Mouse (Mus musculus): ENCODE results near the gene Bpifb1. TPM values are rescaled to one million over a fixed set of nuclear protein-coding genes. Genes with fewer than 3 reads are reported as not detected.

Gene Bpifb1
- polyA plus RNA-seq, 1 experiment from 2014 or later: 0.31 TPM

- H3K9ac ChIP-seq (replicated peaks): no peak overlapping the region
Measured at GRCm38 (mm10) chr2:154185748-154186147, 4.9 kb upstream of the Bpifb1 start.

GRCm38 (mm10) chr2:154187468-154187867, 3.1 kb upstream of the Bpifb1 start:
- Histone ChIP-seq H3K27ac (replicated peaks) (no peak overlapping the region), H3K27me3 (no peaks in the 10 kb centered on the region), H3K9ac (replicated peaks) (no peak overlapping the region), H3K4me1 (no peaks in the 10 kb centered on the region), H3K4me3 (no peak overlapping the region), H3K9me3 (no peaks in the 10 kb centered on the region), H3K36me3 (no peaks in the 10 kb centered on the region), H3K4me2 (replicated peaks) (no peak overlapping the region)
- 45% methylated on average over 5 of the region's 5 CpGs for WGBS
- no peak for ATAC-seq (replicated peaks)

More at GRCm38 (mm10) chr2:154185748-154186147, 4.9 kb upstream of the Bpifb1 start:
- Histone ChIP-seq H3K36me3 (no peaks in the 10 kb centered on the region), H3K27me3 (no peaks in the 10 kb centered on the region), H3K27ac (replicated peaks) (no peak overlapping the region), H3K4me2 (replicated peaks) (no peak overlapping the region), H3K9me3 (no peaks in the 10 kb centered on the region), H3K4me3 (no peak overlapping the region), H3K4me1 (no peaks in the 10 kb centered on the region)
- ATAC-seq (replicated peaks): no peak
- 89% methylated on average over 3 of the region's 3 CpGs for WGBS

GRCm38 (mm10) chr2:154189877-154190434, 662 bp upstream of the Bpifb1 start:
- no peaks in the 10 kb centered on the region for H3K9me3 ChIP-seq
- no peaks in the 10 kb centered on the region for H3K4me1 ChIP-seq
- H3K27ac ChIP-seq (replicated peaks): no peak overlapping the region
- no peak for ATAC-seq (replicated peaks)
- 85% methylated on average over 7 of the region's 7 CpGs for WGBS
- no peak overlapping the region for H3K4me3 ChIP-seq
- H3K27me3 ChIP-seq: no peaks in the 10 kb centered on the region
- no peak overlapping the region for H3K4me2 ChIP-seq (replicated peaks)
- no peak overlapping the region for H3K9ac ChIP-seq (replicated peaks)
- H3K36me3 ChIP-seq: no peaks in the 10 kb centered on the region

- no peak overlapping the region for H3K9ac ChIP-seq (replicated peaks)
- H3K27ac ChIP-seq (replicated peaks): no peak overlapping the region
- H3K4me2 ChIP-seq (replicated peaks): no peak overlapping the region
- H3K36me3 ChIP-seq: no peaks in the 10 kb centered on the region
- H3K4me3 ChIP-seq: no peak overlapping the region
- 78% methylated on average over 2 of the region's 2 CpGs for WGBS
- H3K4me1 ChIP-seq: no peaks in the 10 kb centered on the region
- no peaks in the 10 kb centered on the region for H3K9me3 ChIP-seq
- no peak for ATAC-seq (replicated peaks)
- no peaks in the 10 kb centered on the region for H3K27me3 ChIP-seq
Measured at GRCm38 (mm10) chr2:154192141-154192540, 1.5 kb downstream of the Bpifb1 start.

- no peaks in the 10 kb centered on the region for H3K36me3 ChIP-seq
- H3K27ac ChIP-seq (replicated peaks): no peak overlapping the region
- H3K4me3 ChIP-seq: no peak overlapping the region
- no peaks in the 10 kb centered on the region for H3K4me1 ChIP-seq
- no peak overlapping the region for H3K9ac ChIP-seq (replicated peaks)
- H3K27me3 ChIP-seq: no peaks in the 10 kb centered on the region
- WGBS: 89% methylated on average over 4 of the region's 4 CpGs
- ATAC-seq (replicated peaks): no peak
- no peaks in the 10 kb centered on the region for H3K9me3 ChIP-seq
- no peak overlapping the region for H3K4me2 ChIP-seq (replicated peaks)
Measured at GRCm38 (mm10) chr2:154193071-154193470, 2.5 kb downstream of the Bpifb1 start.

- no peak overlapping the region for H3K4me2 ChIP-seq (replicated peaks)
- no peaks in the 10 kb centered on the region for H3K36me3 ChIP-seq
- H3K9ac ChIP-seq (replicated peaks): no peak overlapping the region
- WGBS: 57% methylated on average over 5 of the region's 5 CpGs
- no peak for ATAC-seq (replicated peaks)
- no peaks in the 10 kb centered on the region for H3K4me1 ChIP-seq
- H3K4me3 ChIP-seq: no peak overlapping the region
- no peaks in the 10 kb centered on the region for H3K9me3 ChIP-seq
- H3K27me3 ChIP-seq: no peaks in the 10 kb centered on the region
- H3K27ac ChIP-seq (replicated peaks): no peak overlapping the region
Measured at GRCm38 (mm10) chr2:154193994-154194504, 3.4 kb downstream of the Bpifb1 start.

- H3K27ac ChIP-seq (replicated peaks): no peak overlapping the region
- H3K27me3 ChIP-seq: no peaks in the 10 kb centered on the region
- no peaks in the 10 kb centered on the region for H3K4me1 ChIP-seq
- WGBS: 93% methylated on average over 9 of the region's 9 CpGs
- H3K9me3 ChIP-seq: no peaks in the 10 kb centered on the region
- H3K4me3 ChIP-seq: no peak overlapping the region
- no peak overlapping the region for H3K9ac ChIP-seq (replicated peaks)
- ATAC-seq (replicated peaks): no peak
- no peaks in the 10 kb centered on the region for H3K36me3 ChIP-seq
- H3K4me2 ChIP-seq (replicated peaks): no peak overlapping the region
Measured at GRCm38 (mm10) chr2:154197036-154197435, 6.4 kb downstream of the Bpifb1 start.

- H3K4me2 ChIP-seq (replicated peaks): no peak overlapping the region
- 89% methylated on average over 4 of the region's 4 CpGs for WGBS
- no peaks in the 10 kb centered on the region for H3K9me3 ChIP-seq
- H3K27ac ChIP-seq (replicated peaks): no peak overlapping the region
- no peak overlapping the region for H3K4me3 ChIP-seq
- no peaks in the 10 kb centered on the region for H3K36me3 ChIP-seq
- H3K4me1 ChIP-seq: no peaks in the 10 kb centered on the region
- H3K27me3 ChIP-seq: no peaks in the 10 kb centered on the region
- no peak overlapping the region for H3K9ac ChIP-seq (replicated peaks)
- no peak for ATAC-seq (replicated peaks)
Measured at GRCm38 (mm10) chr2:154204630-154205029, 14.0 kb downstream of the Bpifb1 start.

- H3K9me3 ChIP-seq: no peaks in the 10 kb centered on the region
- ATAC-seq (replicated peaks): no peak
- H3K4me2 ChIP-seq (replicated peaks): no peak overlapping the region
- H3K9ac ChIP-seq (replicated peaks): no peak overlapping the region
- H3K36me3 ChIP-seq: no peaks in the 10 kb centered on the region
- H3K4me1 ChIP-seq: no peaks in the 10 kb centered on the region
- 61% methylated on average over 7 of the region's 7 CpGs for WGBS
- no peaks in the 10 kb centered on the region for H3K27me3 ChIP-seq
- H3K4me3 ChIP-seq: no peak overlapping the region
- no peak overlapping the region for H3K27ac ChIP-seq (replicated peaks)
Measured at GRCm38 (mm10) chr2:154206908-154207307, 16.3 kb downstream of the Bpifb1 start.

GRCm38 (mm10) chr2:154209112-154209511, 18.5 kb downstream of the Bpifb1 start:
- Histone ChIP-seq H3K36me3 (no peaks in the 10 kb centered on the region), H3K4me1 (no peaks in the 10 kb centered on the region), H3K4me2 (replicated peaks) (no peak overlapping the region), H3K4me3 (no peak overlapping the region), H3K9me3 (no peaks in the 10 kb centered on the region), H3K9ac (replicated peaks) (no peak overlapping the region), H3K27me3 (no peaks in the 10 kb centered on the region), H3K27ac (replicated peaks) (no peak overlapping the region)
- 22% methylated on average over 3 of the region's 3 CpGs for WGBS
- no peak for ATAC-seq (replicated peaks)

- Histone ChIP-seq H3K36me3 (no peaks in the 10 kb centered on the region), H3K9ac (replicated peaks) (no peak overlapping the region), H3K27me3 (no peaks in the 10 kb centered on the region), H3K27ac (replicated peaks) (no peak overlapping the region), H3K4me1 (no peaks in the 10 kb centered on the region), H3K4me2 (replicated peaks) (no peak overlapping the region), H3K9me3 (no peaks in the 10 kb centered on the region), H3K4me3 (no peak overlapping the region)
- peak; percentile 74; the same call in 1 of the 2 replicates for ATAC-seq (replicated peaks)
- WGBS: 33% methylated on average over 1 of the region's 1 CpGs
Measured at GRCm38 (mm10) chr2:154211121-154211520, 20.5 kb downstream of the Bpifb1 start.

GRCm38 (mm10) chr2:154211881-154212280, 21.3 kb downstream of the Bpifb1 start:
- H3K36me3 ChIP-seq: no peaks in the 10 kb centered on the region
- no peak for ATAC-seq (replicated peaks)
- 89% methylated on average over 4 of the region's 4 CpGs for WGBS
- no peak overlapping the region for H3K4me3 ChIP-seq
- H3K9ac ChIP-seq (replicated peaks): no peak overlapping the region
- H3K4me2 ChIP-seq (replicated peaks): no peak overlapping the region
- H3K27me3 ChIP-seq: no peaks in the 10 kb centered on the region
- H3K9me3 ChIP-seq: no peaks in the 10 kb centered on the region
- no peak overlapping the region for H3K27ac ChIP-seq (replicated peaks)
- no peaks in the 10 kb centered on the region for H3K4me1 ChIP-seq

GRCm38 (mm10) chr2:154215191-154215590, 24.6 kb downstream of the Bpifb1 start:
- Histone ChIP-seq H3K4me2 (replicated peaks) (no peak overlapping the region), H3K9ac (replicated peaks) (no peak overlapping the region), H3K4me1 (no peaks in the 10 kb centered on the region), H3K9me3 (no peaks in the 10 kb centered on the region), H3K27me3 (no peaks in the 10 kb centered on the region), H3K4me3 (no peak overlapping the region), H3K27ac (replicated peaks) (no peak overlapping the region), H3K36me3 (no peaks in the 10 kb centered on the region)
- ATAC-seq (replicated peaks): 0 out of 2 replicates have a peak, but pooled peaks have one; percentile 11
- 12% methylated on average over 5 of the region's 5 CpGs for WGBS
